Mouse (Mus musculus) R1 (cell line): ENCODE measurements around the gene Ppm1e.
A peak's percentile ranks its signal among the peaks of the same experiment; 100 is the strongest.

Experiments
- DNase-seq: peaks from one replicate; pipeline ENCODE4 v3.0.0-alpha.2; 2018; ENCODE audit warnings: low read depth, low spot score

The Ppm1e gene

GRCm38 (mm10) chr11:87309329-87310074, 49.3 kb downstream of the Ppm1e start:
- no peak for DNase-seq

GRCm38 (mm10) chr11:87299066-87299465, 59.8 kb downstream of the Ppm1e start:
- DNase-seq, result no peak

DNA sequence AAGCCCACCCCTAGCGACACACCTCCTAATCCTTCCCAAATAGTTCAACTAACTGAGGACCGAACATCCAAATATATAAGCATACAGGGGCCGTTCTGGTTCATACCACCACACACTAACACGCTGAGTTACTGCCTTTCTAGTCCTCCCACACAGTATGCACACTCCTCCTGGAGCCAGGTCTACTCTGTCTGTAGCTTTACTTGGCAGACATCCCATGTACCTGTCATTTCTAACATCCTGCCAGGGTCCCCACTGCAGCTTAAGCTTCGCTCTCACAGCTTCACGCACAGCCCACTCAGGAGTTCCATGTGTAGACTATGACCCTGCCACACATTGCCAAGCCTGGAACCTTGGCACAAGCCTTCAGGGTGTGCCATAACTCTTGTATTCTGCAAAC, 62.4 kb downstream of the Ppm1e start:
- no peak for DNase-seq

GRCm38 (mm10) chr11:87295636-87296035, 63.2 kb downstream of the Ppm1e start:
- DNase-seq, result no peak

DNA sequence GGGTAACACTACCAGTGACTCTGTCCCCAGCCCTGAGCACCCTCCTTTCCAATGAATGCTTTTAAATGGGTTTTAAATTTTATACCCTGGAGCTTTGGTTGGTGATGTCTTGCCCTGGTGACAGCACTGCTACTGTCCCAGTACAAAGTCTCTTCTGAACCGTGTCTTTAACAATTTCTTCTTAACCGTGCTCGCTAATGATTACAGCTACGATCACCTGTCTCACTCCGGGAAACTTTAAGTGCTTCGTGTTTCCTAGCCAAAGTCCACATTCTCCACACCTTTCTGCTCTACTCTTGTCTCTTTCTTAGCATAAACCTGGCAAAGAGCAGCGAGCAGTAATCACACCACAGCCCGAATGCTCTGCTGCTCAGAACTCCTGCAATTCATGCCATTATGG, 69.5 kb downstream of the Ppm1e start:
- no peak for DNase-seq

DNA sequence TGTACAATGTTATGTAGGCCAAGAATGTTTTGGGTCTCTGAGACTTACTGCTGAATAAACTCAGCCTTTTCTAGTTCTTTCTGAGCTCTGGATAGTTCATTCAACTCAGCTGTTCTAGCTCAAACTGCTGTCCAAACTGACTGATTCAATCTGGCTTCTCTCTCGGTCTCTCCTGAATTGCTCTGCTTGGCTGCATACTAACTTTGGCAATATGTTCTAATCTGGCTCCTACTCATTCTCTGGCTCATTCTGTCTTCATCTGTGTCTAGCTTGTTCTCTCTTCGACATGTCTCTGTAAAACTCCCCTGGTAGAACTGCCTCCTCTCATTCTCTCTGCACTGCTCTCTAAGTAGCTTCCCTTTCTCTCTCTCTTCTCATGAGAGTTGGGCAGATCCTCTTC, 72.6 kb downstream of the Ppm1e start:
- no peak for DNase-seq

- no peak for DNase-seq
These were observed 76.8 kb downstream of the Ppm1e start for GRCm38 (mm10) chr11:87281907-87282475.

- DNase-seq, result no peak
These were observed 79.4 kb downstream of the Ppm1e start for GRCm38 (mm10) chr11:87279461-87279860.

- DNase-seq, result no peak
These were observed 80.0 kb downstream of the Ppm1e start for GRCm38 (mm10) chr11:87278807-87279206.

- peak; percentile 20 for DNase-seq
These were observed 82.4 kb downstream of the Ppm1e start for GRCm38 (mm10) chr11:87276240-87276985.

DNA sequence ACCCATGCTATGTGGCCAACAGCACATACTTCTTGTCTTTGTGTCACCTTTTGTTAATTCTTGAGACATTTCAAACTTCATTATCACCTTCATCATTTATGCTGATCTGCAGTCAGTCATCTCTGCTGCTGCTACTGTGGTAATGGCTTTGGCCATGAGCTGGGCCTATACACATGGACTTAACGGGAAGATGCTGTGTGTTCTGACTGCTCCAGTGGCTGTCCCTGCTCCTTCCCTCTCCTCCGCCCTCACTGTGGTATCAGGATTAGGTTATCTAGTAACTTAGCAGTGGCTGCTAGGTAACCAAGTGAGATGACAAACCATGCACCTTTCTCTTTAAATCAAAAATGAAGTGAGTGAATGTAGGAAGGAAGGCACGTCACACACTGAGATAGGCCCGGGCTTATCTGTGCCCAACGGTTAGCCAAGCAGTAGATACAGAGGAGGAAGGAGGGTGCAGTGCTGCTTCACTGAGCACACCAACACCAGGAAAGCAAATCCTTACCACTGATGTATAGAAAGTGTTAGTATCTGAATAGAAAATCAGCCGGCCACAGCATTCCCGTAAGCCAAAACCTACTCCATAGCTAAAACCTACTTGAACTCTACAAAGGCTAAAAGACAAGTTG, 83.3 kb downstream of the Ppm1e start:
- no peak for DNase-seq

DNA sequence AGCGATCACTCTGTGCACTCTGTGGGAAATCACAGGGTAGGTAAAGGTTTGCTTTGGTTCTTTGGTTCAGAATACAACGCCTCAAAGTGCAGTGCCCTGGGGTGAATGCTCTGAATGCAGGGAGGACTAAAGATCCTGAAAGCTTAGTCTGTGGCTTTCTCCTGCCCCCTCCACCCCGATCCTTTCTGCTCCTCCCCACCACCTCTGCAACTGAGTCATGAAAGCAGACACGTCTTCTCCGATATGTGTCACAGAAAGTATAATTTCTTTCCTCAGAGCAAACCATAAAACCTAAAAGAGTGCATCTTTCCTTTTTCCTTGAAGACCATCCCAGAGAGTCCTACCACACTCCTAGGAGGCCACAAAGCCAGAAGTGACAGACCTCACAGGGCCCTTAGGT, 86.1 kb downstream of the Ppm1e start:
- DNase-seq, result no peak

GRCm38 (mm10) chr11:87271479-87271878, 87.3 kb downstream of the Ppm1e start:
- DNase-seq, result peak; percentile 19

DNA sequence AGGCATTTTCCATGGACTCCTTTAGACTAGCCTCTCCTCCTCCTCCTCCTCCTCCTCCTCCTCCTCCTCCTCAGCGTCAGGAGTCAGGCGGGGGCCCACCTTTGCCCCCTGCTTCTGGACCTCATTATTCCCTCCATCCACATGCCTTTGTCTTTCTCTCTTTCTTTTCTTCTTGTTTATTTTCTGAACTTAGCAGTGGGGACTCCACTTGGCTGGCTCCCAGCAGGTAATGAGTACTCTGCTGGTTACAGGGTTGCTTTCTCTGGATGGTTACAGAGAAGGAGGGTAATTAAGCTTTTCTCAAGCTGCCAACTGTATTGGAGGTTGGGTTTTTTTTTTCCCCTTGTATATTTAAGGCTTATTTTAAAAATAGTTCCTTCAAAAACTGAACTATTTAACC, 87.9 kb downstream of the Ppm1e start:
- no peak for DNase-seq

GRCm38 (mm10) chr11:87270446-87270845, 88.4 kb downstream of the Ppm1e start:
- DNase-seq, result no peak

DNA sequence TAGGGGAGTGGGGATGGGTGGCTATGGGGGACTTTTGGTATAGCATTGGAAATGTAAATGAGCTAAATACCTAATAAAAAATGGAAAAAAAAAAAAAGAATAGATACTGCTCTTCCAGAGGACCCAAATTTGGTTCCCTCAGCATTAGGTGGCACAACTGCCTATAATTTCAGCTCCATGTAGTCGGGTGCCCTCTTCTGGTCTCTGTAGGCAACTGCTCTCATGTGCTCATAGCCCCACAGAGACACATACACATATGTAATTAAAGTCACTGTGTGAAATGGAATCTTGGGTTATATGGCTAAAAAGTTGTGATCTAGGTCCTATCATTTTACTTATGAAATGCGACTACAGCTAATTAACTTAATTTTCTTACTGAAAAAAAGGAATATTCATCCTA, 90.0 kb downstream of the Ppm1e start:
- peak; percentile 66 for DNase-seq

- DNase-seq, result no peak
These were observed 92.6 kb downstream of the Ppm1e start for GRCm38 (mm10) chr11:87266246-87266645.

DNA sequence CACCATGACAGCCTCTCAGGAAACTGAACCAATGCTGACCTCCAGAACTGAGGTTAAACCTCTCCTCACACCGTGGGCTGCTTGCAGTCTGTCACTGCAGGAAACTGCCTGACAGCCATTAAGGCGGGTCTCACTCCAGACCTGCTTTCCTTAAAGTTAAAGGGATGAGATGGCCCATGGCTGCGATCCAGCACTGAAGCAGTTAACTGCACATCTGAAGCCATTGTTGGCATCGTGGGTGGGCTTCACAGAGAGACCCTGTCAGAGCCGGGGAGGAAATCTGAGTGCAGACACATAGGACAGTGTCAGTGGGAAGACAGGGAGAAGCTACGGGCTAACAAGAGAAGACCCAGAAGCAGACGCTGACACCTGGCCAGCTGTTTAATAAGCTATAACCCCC, 94.9 kb downstream of the Ppm1e start:
- DNase-seq, result no peak

GRCm38 (mm10) chr11:87261705-87262104, 97.1 kb downstream of the Ppm1e start:
- peak; percentile 14 for DNase-seq

GRCm38 (mm10) chr11:87259792-87260191, 99.0 kb downstream of the Ppm1e start:
- DNase-seq, result no peak

- DNase-seq, result no peak
These were observed 101.5 kb downstream of the Ppm1e start for GRCm38 (mm10) chr11:87257282-87257681.

DNA sequence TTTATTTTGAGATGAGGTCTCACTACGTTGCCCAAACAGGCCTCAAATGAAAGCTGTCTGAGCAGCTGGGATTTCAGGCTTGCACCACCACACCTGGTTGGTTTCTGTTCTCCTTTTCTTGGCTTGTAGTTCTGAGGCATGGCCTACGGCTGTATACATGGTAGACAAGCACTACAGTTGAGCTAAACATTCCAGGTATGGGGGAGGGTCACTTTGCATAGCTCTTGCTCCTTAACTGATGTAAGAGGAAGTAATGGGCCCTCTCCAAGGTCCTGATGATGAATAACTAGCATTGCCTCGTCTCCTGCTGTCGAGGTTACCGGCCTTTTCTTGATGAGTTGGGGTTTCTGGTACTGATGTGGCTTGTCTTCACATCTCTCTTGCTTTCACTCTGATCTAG, 104.7 kb downstream of the Ppm1e start:
- peak; percentile 89 for DNase-seq
